In genomic region chr10:7832171-7832676, GRCm38 (mm10) we compare ENCODE assay signal across 8 mouse cellular contexts. TPM values are rescaled to one million over a fixed set of nuclear protein-coding genes. Genes with fewer than 3 reads are reported as not detected.
A peak's percentile ranks its signal among the peaks of the same experiment; 100 is the strongest.
DNase-seq lines count a peak whose midpoint lies in the region; ATAC-seq and TF ChIP-seq lines count a peak whose summit lies in the region.

Zc3h12d (plus strand) TSS chr10:7832470.

- peak within 1 kb of the TSS; percentile 34; the same call in 1 of the 2 replicates for H3K4me2 ChIP-seq in forebrain, embryonic 11.5 days (ENCODE audit: low read depth, low read length, severe bottlenecking)
- peak within 1 kb of the TSS; percentile 42 for H3K4me2 ChIP-seq in hindbrain, postnatal 0 days (ENCODE audit: low read depth, low read length)
- H3K4me2 ChIP-seq in liver, embryonic 11.5 days = peak within 1 kb of the TSS; percentile 48
- peak within 1 kb of the TSS; percentile 14; the same call in 1 of the 2 replicates for H3K4me2 ChIP-seq in midbrain, embryonic 16.5 days (ENCODE audit: low read length)

- no peaks in the 10 kb centered on the region for H3K9me3 ChIP-seq in forebrain, embryonic 11.5 days (ENCODE audit: control insufficient read depth, low read length)
- H3K9me3 ChIP-seq in hindbrain, postnatal 0 days (ENCODE audit: low read length) = no peaks in the 10 kb centered on the region
- no peaks in the 10 kb centered on the region for H3K9me3 ChIP-seq in liver, embryonic 11.5 days (ENCODE audit: control insufficient read depth, low read length)
- no peaks in the 10 kb centered on the region for H3K9me3 ChIP-seq in midbrain, embryonic 16.5 days (replicated peaks; ENCODE audit: control insufficient read depth, low read length, poor library complexity, severe bottlenecking)

- WGBS in forebrain, embryonic 11.5 days = 3% methylated on average over 15 of the region's 15 CpGs
- 4% methylated on average over 15 of the region's 15 CpGs for WGBS in hindbrain, postnatal 0 days
- WGBS in liver, embryonic 11.5 days = 5% methylated on average over 15 of the region's 15 CpGs
- 5% methylated on average over 15 of the region's 15 CpGs for WGBS in midbrain, embryonic 16.5 days

- H3K4me3 ChIP-seq in forebrain, embryonic 11.5 days (ENCODE audit: low read depth, low read length) = no peak within 1 kb of the TSS
- peak within 1 kb of the TSS; percentile 10; the same call in 1 of the 2 replicates for H3K4me3 ChIP-seq in hindbrain, postnatal 0 days (ENCODE audit: low read length)
- peak within 1 kb of the TSS; percentile 6; the same call in 1 of the 2 replicates for H3K4me3 ChIP-seq in liver, embryonic 11.5 days (ENCODE audit: low read depth, low read length)
- no peak within 1 kb of the TSS for H3K4me3 ChIP-seq in midbrain, embryonic 16.5 days (ENCODE audit: low read depth, low read length)

- H3K4me1 ChIP-seq in forebrain, embryonic 11.5 days (replicated peaks; ENCODE audit: control insufficient read depth, insufficient read depth, low read length) = no peaks in the 10 kb centered on the region
- H3K4me1 ChIP-seq in hindbrain, postnatal 0 days (ENCODE audit: insufficient read depth, low read length) = peaks cover 7% of the 10 kb centered on the region; the same call in 1 of the 2 replicates
- 0 out of 2 replicates have a peak, but pooled peaks cover 3% of the 10 kb centered on the region for H3K4me1 ChIP-seq in liver, embryonic 11.5 days (replicated peaks; ENCODE audit: control insufficient read depth, insufficient read depth, low read length)
- H3K4me1 ChIP-seq in midbrain, embryonic 16.5 days (ENCODE audit: control insufficient read depth, insufficient read depth, low read length) = no peaks in the 10 kb centered on the region

- H3K9ac ChIP-seq in forebrain, embryonic 11.5 days (ENCODE audit: low read length) = 0 out of 2 replicates have a peak within 1 kb of the TSS, but pooled peaks have one; percentile 10
- H3K9ac ChIP-seq in hindbrain, postnatal 0 days (replicated peaks; ENCODE audit: low read length) = 0 out of 2 replicates have a peak within 1 kb of the TSS, but pooled peaks have one; percentile 13
- no peak within 1 kb of the TSS for H3K9ac ChIP-seq in liver, embryonic 11.5 days (ENCODE audit: low read depth, low read length)
- no peak within 1 kb of the TSS for H3K9ac ChIP-seq in midbrain, embryonic 16.5 days (ENCODE audit: low read depth, low read length)

- no peak within 1 kb of the TSS for H3K27ac ChIP-seq in forebrain, embryonic 11.5 days (ENCODE audit: low read depth, low read length)
- no peak within 1 kb of the TSS for H3K27ac ChIP-seq in hindbrain, postnatal 0 days
- no peak within 1 kb of the TSS for H3K27ac ChIP-seq in liver, embryonic 11.5 days (ENCODE audit: low read depth, low read length)
- H3K27ac ChIP-seq in midbrain, embryonic 16.5 days (ENCODE audit: low read length) = no peak within 1 kb of the TSS

- no peaks in the 10 kb centered on the region for H3K36me3 ChIP-seq in forebrain, embryonic 11.5 days (ENCODE audit: control insufficient read depth, insufficient read depth, low read length)
- H3K36me3 ChIP-seq in hindbrain, postnatal 0 days (ENCODE audit: insufficient read depth, low read length) = no peaks in the 10 kb centered on the region
- no peaks in the 10 kb centered on the region for H3K36me3 ChIP-seq in liver, embryonic 11.5 days (ENCODE audit: control insufficient read depth, insufficient read depth, low read length)
- no peaks in the 10 kb centered on the region for H3K36me3 ChIP-seq in midbrain, embryonic 16.5 days (ENCODE audit: control insufficient read depth, insufficient read depth, low read length)

- DNase-seq in adrenal gland, adult 2 months = peak; percentile 43
- DNase-seq in adrenal gland, adult 8-10 months = no peak
- DNase-seq in forebrain, embryonic 11.5 days (ENCODE audit: low spot score) = no peak
- no peak for DNase-seq in hindbrain, postnatal 0 days (ENCODE audit: low spot score)
- peak; percentile 42 for DNase-seq in liver, embryonic 11.5 days (ENCODE audit: low spot score)
- DNase-seq in thymus, postnatal 14 days = peak; percentile 82
- DNase-seq in left cerebral cortex, postnatal 4 days = no peak

- intact Hi-C loops in left cerebral cortex, postnatal 4 days (cut with DNase I) = no loop called here

- TF ChIP-seq CTCF in hindbrain, postnatal 0 days (IDR thresholded peaks at IDR 0.05; ENCODE audit: low read depth) = no peak

- no peak for ATAC-seq in forebrain, embryonic 11.5 days (replicated peaks; ENCODE audit: low FRiP score)
- ATAC-seq in hindbrain, postnatal 0 days = no peak
- ATAC-seq in liver, embryonic 11.5 days (replicated peaks; ENCODE audit: low FRiP score) = no peak; the same call in 1 of the 2 replicates
- no peak for ATAC-seq in midbrain, embryonic 16.5 days

- H3K27me3 ChIP-seq in forebrain, embryonic 11.5 days (ENCODE audit: control insufficient read depth, insufficient read depth, low read length) = no peaks in the 10 kb centered on the region
- no peaks in the 10 kb centered on the region for H3K27me3 ChIP-seq in hindbrain, postnatal 0 days (ENCODE audit: insufficient read depth, low read length)
- H3K27me3 ChIP-seq in liver, embryonic 11.5 days (replicated peaks; ENCODE audit: control insufficient read depth, insufficient read depth, low read length) = no peaks in the 10 kb centered on the region
- H3K27me3 ChIP-seq in midbrain, embryonic 16.5 days (ENCODE audit: control insufficient read depth, insufficient read depth, low read depth, low read length) = no peaks in the 10 kb centered on the region

RNA-seq across cellular contexts. Expression of gene Zc3h12d, which starts in this region (rescaled TPM):
- under 1 TPM; 0.28 to 0.35 TPM for total RNA-seq in adrenal gland, adult 2 months (2021)
- polyA plus RNA-seq in adrenal gland, adult 2 months (2012; rRNA removed) = 0.40 TPM in 2 replicates
- total RNA-seq in adrenal gland, adult 8-10 months (2022) = under 1 TPM; 0.24 to 0.95 (median 0.58) TPM
- polyA plus RNA-seq in forebrain, embryonic 11.5 days (2014; fragmentation: Nextera tagmentation; extraction: Ambion mirVana) = 0.04 TPM in 1 of 2 replicates, not detected in the other
- total RNA-seq in hindbrain, postnatal 0 days (2014; rRNA removed) = 0.10 TPM in 1 of 2 replicates, not detected in the other
- polyA plus RNA-seq in hindbrain, postnatal 0 days (2015; fragmentation: Nextera tagmentation; extraction: Ambion mirVana) = 0.23 and 0.28 TPM in 2 replicates
- 0.05 and 0.16 TPM in 2 replicates for polyA plus RNA-seq in liver, embryonic 11.5 days (2014; fragmentation: Nextera tagmentation; extraction: Ambion mirVana)
- 0.16 and 0.25 TPM in 2 replicates for polyA plus RNA-seq in midbrain, embryonic 16.5 days (2015; fragmentation: Nextera tagmentation; extraction: Ambion mirVana)
- total RNA-seq in left cerebral cortex, postnatal 4 days (2021) = under 1 TPM; 0.18 to 0.22 TPM

Comparison
In these comparisons a context has a peak if more than half of its experiments do, and no peak if none do; other contexts are left out.
1. Peak in DNase-seq in adrenal gland, adult 2 months; RNA of the gene not detected or under 1 TPM.
2. Peak in DNase-seq, H3K4me3 ChIP-seq and H3K4me2 ChIP-seq in liver, embryonic 11.5 days; RNA of the gene not detected or under 1 TPM.
3. H3K9ac ChIP-seq: peak in forebrain, embryonic 11.5 days (single experiment) and hindbrain, postnatal 0 days (single experiment); none in liver, embryonic 11.5 days (single experiment) and midbrain, embryonic 16.5 days (single experiment).
4. Peak in every context shown above with its lines, with median percentiles within 50 percentile points of each other: H3K4me2 ChIP-seq.